Mouse (Mus musculus): Measurements from ENCODE around the gene Zdhhc23.
A peak's percentile ranks its signal among the peaks of the same experiment; 100 is the strongest.

Zdhhc23 gene

DNA sequence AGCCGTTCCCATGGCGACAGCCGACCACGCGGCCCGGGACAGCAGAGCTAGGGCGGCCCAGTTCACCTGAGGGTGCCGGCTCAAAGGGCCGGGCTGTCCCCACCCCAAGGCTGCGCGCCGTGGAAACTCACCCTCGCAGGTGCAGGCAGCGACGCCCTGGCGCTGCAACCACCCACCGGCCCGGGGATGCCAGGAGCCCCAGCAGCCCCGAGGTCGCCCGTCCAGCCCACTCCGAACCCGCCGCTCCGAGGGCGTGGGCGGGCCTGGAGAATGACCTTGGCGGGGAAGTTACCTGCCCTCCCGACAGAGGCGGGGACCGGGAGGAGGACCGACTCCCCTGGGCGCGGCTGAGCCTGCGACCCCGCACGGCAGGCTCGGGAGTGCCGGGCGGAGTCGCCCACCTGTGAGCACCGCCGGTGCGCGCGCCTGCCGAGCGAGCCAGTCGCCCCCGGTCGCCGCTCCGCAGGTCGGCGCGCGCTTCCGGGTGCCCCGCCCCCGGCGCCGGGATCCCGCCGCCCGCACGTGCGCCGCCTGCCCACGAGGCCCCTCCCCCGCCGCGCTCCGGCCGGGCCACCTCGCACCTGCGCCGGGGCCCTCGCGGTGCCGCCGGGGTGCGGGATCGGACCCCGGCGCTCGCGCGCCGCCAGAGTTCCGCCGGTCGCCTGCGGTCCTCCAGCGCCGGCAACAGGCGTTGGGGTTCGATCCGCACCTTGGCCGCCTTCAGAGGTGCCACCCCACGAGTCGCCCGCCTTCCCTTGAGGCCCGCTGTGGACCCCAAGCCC is at the start of gene Zdhhc23:
Gene Zdhhc23, minus strand, starts transcription at position 464 of the 782 bp plus-strand sequence.
- peak; percentile 15 for DNase-seq

DNA sequence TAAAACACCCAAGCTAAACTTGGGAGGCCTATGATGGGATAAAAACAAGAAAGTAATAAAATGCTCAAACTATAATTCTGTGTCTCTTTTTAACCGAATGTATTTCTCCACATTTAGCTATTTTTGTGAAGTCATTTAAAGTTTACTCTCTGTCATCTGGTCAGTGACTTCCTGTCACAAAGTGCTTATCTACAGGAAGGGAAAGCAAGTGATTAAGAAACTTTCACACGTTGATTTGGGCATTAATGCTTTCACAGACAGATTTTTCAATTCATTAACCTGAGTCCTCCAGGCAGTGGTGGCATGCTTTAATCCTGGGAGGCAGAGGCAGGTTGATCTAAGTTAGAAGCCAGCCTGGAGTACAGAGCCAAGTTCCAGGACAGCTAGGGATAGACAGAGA is 49.7 kb upstream of the Zdhhc23 start:
- no peak for DNase-seq

DNA sequence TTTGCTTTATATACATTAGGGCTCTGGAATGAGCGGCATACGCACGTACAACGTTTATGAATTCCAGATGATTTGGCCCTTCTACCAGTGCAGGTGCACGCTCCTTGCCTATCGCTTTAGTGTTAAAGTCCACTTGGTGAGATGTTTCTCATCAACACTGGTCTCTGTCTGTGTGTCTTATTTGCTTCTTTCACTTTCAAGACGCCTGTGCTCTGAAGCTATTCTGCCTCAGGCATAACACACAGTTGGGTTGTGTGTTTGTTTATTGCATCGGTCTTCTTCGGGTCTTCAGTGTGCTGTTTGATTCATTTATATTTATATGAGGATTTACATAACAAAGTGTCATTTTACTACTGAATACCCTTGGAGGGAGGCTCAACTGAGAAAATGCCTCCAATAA is 47.2 kb upstream of the Zdhhc23 start:
- DNase-seq = no peak

DNA sequence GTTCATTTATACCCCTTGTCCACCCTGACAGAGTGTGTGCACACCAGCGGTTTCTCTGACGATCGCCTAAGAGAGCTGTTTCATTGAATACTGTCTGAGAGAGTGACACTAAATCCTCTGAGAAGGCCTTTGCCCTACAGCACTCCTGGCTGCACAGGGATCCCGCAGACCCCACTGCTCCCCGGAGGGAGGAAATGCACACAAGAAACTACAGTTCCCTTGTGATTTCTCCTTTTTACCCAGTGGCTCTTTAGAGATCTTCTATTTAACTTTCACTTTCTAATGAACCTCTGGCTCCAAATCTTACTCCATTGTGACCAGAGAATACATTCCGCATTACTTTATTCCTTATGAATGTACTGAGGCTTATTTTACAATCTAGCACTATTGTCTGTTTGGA is 46.6 kb upstream of the Zdhhc23 start:
- DNase-seq = no peak

DNA sequence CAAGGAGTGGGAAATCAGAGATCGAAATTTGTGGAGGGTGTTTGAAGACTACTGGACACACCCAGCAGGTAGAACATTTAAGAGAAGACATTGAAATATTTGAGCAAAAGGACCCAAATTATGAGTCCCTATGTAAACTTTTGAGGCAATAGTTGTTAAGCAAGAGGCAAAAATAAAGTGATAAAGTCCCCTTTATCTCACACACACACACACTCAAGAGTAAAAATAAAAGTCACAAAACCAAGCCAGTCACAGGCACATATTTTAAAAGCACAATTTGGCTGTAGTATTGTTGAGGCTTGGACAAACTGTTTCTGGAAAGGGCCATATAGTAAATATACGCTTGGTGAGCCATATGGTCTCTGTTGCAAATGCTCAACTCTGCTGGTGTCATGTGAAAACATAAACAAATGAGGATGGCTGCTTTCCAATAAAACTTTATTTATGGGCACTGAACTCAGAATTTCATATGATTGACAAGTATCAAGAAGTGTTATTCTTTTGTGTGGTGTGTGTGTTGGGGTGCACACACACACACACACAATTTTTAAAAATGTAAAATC is 39.5 kb upstream of the Zdhhc23 start:
- no peak for DNase-seq

DNA sequence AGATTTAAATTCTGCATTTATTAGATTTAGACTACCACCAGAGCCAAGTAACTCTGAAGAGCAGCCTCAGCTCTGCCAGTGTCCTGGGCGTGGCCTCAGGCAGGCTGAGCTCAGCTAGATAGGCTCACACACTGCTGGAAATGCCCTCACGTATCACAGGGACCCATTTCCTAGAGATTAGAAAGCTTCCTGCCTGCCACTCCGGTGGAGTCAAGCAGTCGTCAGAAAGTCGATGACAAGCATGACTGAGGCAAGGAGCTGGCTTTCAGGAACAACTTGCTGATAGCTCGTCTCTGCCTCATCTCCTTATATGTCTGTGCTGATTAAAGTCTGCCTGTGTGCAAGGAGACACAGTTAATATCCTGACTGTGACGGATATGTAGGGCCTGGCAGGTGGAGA is 38.8 kb upstream of the Zdhhc23 start:
- no peak for DNase-seq

DNA sequence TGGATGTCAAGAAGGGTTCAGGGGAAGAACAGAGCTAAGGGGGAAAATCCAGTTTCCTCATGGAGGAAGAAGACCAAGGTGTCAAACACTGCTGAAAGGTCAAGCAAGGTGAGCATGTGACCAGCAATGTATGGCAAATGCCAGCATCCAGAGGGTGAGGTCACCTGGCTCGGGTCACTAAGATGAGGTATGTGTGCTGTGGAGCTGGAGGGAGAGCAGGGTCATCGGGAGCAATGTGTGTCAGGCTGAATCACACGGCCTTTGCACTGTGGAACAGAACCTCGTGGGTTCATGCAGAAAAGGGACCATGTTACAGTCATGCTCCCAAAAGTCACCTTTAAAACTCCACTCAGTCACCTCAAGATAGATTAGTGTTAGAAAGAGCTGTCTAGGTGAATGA is 38.1 kb upstream of the Zdhhc23 start:
- DNase-seq = no peak

DNA sequence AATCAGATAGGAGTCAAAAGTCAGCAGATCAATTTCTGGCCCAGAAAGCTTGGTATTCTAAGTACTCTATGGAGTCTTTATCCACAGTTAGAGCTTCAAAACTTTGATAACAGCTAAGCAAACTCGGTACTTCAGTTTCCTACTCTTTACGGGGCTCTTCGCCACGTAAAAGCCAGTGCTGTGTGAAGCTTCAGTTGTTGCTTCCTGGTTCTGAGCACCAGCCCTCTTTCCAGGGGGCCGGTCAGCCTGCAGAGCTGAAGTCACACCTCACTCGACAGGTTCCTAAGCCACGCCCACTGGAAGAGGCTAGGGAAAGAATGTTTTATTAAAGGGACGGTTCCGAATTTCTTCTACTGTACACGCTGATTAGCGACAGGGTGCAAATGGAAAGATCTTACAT is 36.6 kb upstream of the Zdhhc23 start:
- DNase-seq = no peak

DNA sequence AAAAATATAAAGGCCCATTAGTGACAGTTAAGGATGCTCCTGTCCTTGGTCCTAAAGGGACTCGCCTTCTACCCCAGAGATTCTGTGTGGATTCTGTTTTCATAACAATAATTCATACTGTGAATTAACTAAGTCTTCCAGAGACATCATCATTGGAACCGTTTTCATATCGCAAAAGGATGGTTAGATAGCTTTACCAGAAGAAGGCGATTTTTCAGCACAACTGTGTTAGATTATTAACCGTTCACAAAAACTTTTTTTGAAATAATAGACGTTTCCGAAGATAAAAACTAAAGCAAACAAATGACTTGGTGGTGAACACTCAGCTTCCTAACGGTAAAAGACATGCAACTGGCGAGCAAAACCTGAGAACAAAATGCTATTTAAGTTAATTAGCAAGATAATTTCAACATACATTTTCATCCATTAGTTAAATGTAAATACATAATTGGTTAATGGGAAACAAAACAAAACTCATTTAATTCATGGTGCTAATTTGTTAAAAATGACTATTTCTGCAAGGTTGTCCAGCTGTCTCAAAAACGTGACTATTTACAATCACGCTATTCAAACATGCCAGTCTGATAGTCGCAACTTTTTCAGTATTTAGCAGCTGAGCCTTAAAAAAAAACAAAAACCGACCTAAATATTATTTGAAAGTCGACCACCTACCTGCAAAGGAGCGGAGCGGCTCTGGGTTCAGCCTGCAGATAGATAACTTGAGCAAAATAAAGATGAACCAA is 36.0 kb upstream of the Zdhhc23 start:
- DNase-seq = no peak

DNA sequence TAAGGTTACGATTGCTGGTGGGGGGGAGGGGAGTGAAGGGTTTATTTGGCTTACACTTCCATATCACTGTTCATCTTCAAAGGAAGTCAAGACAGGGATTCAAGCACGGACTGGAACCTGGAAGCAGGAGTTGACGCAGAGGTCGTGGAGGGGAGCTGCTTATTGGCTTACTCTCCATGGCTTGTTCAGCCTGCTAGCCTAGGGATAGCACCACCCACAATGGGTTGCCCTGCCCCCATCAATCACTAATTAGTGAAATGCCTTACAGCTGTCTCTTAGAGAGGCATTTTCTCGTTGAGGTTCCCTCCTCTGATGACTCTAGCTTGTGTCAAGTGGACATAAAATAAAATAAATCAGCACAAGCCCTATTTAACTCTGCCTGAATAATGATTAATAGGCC is 31.4 kb upstream of the Zdhhc23 start:
- no peak for DNase-seq

DNA sequence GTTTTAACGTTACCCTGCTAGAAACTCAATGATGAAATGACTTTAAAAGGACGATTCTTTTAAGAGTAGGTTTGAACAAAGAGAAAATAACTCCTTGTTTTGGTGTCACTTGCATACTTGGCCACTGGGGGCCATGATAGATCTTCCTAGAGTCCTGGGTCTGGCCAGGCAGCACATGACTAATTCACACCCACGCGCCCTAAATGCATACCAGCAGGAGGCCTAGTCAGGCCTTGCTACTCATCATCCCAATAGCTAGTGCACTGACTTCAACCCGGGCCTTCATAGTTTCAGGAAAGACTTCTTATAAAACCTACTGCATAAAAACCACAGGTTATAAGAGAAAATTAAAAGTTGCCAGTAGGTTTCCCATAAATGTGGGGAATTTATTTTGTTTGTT is 22.5 kb upstream of the Zdhhc23 start:
- DNase-seq = no peak

DNA sequence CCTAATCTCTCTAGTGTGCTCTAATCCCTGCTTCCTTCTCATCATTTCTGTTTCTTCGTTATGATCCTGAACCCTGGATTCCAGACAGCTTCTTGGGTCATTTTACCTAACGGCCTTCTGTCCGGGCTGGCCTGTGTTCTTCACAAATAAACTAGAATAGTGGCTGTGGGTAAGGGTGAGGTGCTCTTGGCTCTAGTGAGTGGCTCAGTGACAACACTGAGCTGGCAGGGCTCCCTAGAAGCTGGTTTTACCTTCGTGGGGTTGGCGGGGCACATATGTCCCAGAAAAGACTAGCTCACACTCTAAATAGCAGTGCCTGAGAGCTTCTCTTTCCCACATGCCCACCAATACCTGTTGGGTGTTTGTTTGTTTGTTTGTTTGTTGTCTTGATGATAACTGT is 19.9 kb upstream of the Zdhhc23 start:
- DNase-seq = peak; percentile 24

DNA sequence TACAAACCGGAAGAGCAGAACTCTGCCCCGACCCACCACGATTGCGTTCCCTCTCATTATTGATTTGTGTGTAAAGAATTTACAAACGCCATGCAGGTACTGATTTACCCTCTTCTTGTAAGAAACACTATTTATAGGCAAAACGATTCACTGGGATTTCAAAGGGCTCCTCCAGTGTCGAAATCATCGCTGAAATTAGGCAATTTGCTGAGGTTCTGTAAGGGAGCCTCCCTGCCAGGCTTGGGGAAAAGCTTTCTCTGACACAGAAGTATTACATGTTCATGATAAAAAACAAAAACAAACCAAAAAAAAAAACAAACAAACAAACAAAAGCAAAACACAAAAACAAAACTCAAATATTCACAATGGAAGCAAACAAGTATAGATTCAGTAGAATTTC is 19.5 kb upstream of the Zdhhc23 start:
- DNase-seq = no peak

DNA sequence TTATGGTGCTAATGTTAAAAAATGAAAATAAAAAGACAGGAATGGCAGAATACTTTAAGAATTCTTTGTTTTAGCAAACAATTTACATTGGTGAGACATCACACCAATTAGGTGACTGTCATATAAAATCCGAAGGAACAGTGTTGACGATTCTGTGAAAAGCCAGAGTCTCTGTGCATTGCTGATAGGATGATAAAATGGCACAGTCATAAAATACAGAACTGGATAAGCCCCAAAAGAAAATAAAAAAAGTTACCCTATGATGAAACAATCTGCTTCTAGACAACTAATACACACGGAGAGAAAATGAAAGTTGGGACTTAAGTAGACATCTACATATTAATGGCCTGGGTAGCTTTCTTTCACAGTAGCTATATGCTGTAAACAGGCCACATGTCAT is 15.0 kb upstream of the Zdhhc23 start:
- DNase-seq = no peak

DNA sequence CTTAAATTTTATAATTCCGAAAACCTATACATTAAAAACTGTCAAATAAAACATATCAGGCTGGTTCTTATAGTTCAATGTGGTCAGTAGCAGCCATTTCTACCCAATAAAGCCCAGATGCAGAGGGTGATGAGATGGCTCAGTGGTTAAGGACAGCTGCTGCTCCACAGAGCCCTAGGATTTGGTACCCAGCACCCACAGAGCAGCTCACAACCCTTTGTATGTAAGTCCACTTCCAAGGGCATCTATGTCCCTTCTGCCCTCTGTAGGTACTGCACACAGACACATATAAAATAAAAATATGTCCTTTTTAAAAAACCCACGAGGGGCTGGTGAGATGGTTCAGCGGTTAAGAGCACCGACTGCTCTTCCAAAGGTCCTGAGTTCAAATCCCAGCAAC is 6.7 kb upstream of the Zdhhc23 start:
- DNase-seq = no peak

DNA sequence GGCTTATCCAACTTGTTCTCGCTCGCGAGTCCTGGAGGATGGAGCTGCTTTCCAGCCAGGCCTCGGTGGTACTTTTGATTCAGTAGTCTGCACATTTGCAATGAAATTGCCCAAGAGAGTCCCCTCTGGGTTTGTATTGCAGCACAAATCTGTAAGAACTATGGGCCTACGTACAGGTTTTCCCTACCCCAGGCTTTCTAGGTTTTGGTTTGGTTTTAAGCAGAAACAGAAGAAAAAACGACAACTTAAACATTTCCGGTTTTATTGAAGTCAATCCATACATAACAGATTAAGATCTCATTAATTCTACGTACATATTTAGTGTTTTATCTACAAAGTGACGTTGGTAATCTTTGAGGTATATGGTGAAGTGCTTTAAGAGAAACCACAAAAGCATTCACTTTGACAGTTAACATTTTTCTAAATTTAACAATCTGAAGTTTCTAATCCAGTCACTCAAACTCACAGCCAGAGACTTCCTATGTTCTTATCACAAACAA is 569 bp upstream of the Zdhhc23 start:
- no peak for DNase-seq

DNA sequence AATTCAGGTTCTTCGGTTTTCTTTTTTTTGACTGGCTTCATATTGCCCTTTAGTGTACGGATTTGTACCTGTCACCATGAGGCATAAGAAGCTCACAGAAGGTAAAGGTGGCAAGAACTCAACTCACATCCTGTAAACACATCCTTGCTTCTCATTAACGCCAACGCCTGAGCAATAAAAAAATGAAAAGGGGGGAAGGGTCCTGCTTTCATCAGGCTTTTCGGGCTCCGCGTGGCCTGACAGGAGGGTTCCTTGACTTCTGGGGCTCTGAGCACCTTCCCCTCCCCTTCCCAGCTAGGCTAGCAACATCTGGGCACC is 622 bp downstream of the Zdhhc23 start:
- DNase-seq = no peak

DNA sequence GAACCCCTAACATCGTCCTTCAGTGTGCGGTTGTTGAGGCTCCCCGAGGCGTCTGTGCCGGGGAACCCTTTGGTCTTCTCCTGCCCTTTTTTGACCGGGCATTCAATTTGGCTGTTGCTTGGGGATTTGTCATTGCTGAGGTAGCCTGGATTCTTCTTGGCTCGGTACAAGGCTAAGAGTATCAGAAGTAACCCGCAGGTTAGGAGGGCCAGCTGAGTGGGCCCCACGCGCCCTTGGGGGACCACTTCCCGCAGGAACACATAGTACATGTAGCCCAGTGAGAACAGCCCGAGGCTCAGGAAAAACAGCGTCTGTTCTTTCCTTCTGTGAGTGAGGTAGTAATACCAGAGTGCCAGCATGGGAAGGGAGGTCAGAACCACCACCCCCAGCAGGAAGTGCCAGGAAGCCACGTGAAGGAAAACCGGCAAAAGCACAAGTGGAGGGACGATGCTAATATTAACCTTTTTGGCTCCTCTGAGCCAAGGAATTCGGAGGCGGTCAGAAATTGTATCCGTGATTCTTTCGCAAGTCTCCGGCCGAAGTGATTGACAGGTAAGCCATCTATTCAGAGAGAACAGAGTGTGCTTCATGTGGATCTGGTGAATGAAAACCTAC is 5.9 kb downstream of the Zdhhc23 start:
- DNase-seq = no peak

DNA sequence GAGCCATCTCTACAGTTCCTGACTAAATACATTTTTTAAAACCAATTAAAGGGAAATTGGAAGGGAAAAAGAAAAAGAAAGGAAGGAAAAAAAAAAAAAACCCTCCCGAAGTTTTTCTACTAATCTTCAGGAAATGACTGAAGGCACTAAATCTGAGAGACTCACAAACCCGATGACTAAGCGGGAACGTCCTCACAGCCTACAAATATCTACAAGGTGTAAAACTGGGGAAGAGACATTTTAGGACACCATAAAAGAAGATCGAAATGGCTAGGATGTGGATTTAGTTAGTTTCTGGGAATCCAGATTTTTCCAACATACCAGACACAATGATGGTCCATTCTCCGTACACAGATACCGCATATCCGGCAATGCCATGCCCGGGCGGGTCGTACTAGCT is 6.4 kb downstream of the Zdhhc23 start:
- no peak for DNase-seq

DNA sequence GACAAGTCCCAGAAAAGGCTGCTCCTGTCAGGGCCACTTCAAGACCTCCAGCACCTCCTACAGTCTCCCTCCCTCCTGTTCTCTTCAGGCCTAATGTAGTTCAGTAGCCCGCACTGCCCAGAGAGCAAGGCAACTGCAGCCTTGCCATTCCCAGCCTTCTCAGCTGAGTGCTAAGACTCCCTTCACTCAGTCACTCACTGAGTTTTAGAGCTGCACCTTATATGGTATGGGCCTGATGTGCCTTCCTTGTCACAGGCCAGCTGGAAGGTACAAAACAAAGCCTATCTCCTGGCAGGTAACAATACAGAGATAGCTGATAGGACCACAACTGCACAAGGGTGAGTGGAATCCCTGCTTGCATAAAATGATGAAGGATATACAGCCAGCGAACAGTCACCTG is 7.2 kb downstream of the Zdhhc23 start:
- no peak for DNase-seq

DNA sequence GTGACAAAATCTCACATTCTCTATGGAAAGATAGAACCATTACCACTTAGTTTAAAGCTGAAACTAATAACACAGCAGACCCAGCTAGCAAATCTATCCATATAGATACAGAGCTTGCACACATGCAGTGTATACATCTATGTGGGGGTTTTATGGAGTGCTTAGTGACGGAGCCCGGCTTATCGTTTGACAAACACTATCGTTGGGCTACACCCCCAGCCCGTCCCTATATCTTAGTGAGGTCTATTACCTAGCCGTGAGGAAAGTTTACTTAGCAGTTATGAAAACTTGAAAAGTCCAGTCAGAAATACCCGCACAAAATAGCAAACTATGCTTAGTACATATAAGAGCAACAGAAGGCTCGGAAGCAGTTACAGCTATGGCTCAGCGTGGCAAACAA is 7.8 kb downstream of the Zdhhc23 start:
- no peak for DNase-seq

DNA sequence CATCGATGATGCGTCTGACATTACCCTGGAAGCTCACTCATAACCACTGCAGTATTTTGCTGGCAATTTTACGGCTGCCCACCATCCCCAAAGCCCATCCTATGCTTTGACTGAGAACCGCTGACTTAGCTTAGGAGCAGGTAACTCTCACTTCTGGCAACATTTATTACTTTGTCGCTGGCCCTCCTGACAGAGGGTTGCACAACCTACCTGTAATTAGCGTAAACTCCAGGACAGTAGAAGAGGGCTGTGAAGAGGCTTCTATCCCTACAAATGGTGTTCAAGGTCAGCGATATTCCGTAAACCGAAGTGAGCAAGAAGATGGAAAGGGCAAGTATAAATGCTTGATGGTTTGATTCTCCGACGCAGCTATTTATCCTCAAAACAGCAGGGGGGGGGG is 8.4 kb downstream of the Zdhhc23 start:
- DNase-seq = no peak

DNA sequence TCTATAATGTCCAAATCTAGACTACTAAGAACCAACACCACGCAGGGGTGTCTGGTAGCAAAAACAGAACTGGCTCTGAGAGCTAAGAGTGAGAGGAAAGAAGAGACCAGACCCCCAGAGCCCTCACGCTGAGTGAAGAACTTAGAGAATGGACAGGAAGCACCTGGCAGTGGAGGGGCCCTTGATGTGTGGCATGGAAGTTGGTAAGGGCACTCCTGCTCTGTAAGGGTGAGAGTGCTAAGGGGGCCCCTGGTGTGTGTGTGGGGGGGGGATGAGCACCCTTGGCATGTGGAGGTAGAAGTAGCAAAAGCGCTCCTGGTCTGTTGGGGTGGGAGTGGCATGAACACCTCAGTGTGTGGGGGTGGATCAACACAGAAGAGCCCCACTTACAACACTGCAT is 9.2 kb downstream of the Zdhhc23 start:
- no peak for DNase-seq
